Mouse (Mus musculus): ENCODE measurements at regions not wholly inside any gene's neighbourhood (a gene's known extent, or its start where the extent isn't known, plus 50 kb on each side); places are given as distances from the start of the nearest gene placed in this dataset.
A peak's percentile ranks its signal among the peaks of the same experiment; 100 is the strongest.

DNA sequence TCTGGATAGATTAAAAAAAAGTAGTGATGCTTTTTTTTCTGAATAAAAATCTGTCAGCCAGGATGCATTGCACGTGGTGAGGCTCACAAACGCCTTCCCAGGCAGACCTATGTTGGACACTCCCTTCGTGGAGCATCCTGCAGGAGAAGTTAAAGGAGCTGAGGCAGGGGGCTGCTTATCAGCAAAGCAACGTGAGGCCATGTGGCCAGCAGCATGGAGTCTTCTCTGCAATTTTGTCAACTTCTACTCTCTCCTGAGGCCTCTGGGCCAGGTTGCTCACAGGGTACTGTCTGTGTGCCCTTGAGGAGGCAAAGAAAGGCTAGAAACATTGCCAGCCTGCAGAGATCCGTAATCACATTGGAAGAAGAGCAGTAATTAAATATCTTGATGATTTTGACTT is 140.0 kb upstream of the Gm17728 start:
- Histone ChIP-seq H3K4me3 (no peak overlapping the region), H3K27me3 (no peaks in the 10 kb centered on the region), H3K4me2 (replicated peaks) (no peak overlapping the region), H3K9me3 (no peaks in the 10 kb centered on the region), H3K36me3 (no peaks in the 10 kb centered on the region), H3K4me1 (peaks cover 9% of the 10 kb centered on the region), H3K27ac (replicated peaks) (no peak overlapping the region), H3K9ac (replicated peaks) (no peak overlapping the region)
- 85% methylated on average over 5 of the region's 5 CpGs for WGBS
- no peak for ATAC-seq (replicated peaks)

DNA sequence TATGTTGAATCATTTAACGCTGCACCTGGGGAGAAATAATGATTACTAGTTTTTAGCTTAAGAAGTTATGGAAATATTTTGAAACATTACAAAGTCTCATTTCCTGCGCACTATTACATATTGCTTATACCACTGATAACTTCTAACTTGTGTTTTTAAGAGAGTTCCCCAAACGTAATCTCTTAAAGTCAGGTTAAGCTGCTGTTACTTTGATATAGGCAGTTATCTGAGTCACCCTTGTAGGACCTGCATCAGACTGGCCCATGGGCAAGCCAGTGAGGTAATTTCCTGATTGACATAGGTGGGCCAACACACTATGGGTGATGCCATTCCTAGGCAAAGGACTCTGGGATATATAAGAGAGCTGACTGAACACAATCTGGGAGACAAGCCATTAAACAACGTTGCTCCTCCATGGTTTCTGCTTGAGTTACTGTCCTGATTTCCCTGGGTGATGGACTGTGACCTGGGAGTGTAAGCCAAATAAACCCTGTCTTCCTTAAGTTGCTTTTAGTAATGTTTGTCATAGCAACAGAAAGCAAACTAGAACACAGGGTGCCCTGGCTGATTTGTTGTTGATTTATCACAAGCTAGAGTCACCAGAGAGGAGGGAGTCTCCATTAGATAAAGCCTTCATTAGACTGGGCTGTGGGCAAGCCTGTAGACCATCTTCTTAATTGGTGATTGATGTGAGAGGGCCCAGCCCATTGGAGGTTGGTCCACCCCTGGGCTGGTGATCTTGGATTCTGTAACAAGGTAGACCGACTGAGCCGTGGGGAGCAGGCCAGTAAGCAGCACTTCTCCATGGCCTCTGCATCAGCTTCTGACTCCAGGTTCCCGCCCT is 139.3 kb upstream of the Gm17728 start:
- Histone ChIP-seq H3K9me3 (no peaks in the 10 kb centered on the region), H3K4me2 (replicated peaks) (no peak overlapping the region), H3K36me3 (no peaks in the 10 kb centered on the region), H3K4me1 (peaks cover 9% of the 10 kb centered on the region), H3K9ac (replicated peaks) (no peak overlapping the region), H3K27me3 (no peaks in the 10 kb centered on the region), H3K4me3 (no peak overlapping the region), H3K27ac (replicated peaks) (no peak overlapping the region)
- WGBS, result 90% methylated on average over 7 of the region's 7 CpGs
- ATAC-seq (replicated peaks), result no peak

GRCm38 (mm10) chr17:9286431-9286830 is 135.4 kb upstream of the Gm17728 start:
- Histone ChIP-seq H3K4me3 (no peak overlapping the region), H3K4me2 (replicated peaks) (no peak overlapping the region), H3K9ac (replicated peaks) (no peak overlapping the region), H3K36me3 (no peaks in the 10 kb centered on the region), H3K27me3 (no peaks in the 10 kb centered on the region), H3K27ac (replicated peaks) (no peak overlapping the region), H3K9me3 (no peaks in the 10 kb centered on the region), H3K4me1 (peaks cover 4% of the 10 kb centered on the region; the same call in 1 of the 2 replicates)
- 62% methylated on average over 5 of the region's 5 CpGs for WGBS
- no peak for ATAC-seq (replicated peaks)

DNA sequence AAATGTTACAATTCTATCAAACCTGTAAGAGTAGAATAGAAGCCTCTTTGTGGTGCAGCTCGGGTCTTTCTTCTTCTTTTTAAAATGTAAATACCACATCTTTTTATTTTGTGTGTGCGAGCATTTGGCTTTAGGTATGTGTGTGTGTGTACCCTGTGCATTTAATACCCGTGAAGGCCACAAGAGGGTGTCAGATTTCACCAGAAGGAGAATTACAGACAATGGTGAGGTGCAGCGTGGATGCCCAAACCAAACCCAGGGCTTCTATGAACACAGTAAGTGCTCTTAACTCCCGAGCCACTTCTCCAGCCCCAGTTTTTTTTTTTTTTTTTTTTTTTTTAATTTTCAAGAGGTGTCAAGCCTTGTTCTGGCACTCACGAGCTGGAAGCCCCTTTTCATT is 135.0 kb upstream of the Gm17728 start:
- Histone ChIP-seq H3K36me3 (no peaks in the 10 kb centered on the region), H3K9ac (replicated peaks) (no peak overlapping the region), H3K4me1 (peaks cover 8% of the 10 kb centered on the region; the same call in 1 of the 2 replicates), H3K27ac (replicated peaks) (no peak overlapping the region), H3K4me3 (no peak overlapping the region), H3K4me2 (replicated peaks) (no peak overlapping the region), H3K9me3 (no peaks in the 10 kb centered on the region), H3K27me3 (no peaks in the 10 kb centered on the region)
- ATAC-seq (replicated peaks), result no peak
- 66% methylated on average over 6 of the region's 6 CpGs for WGBS

- 65% methylated on average over 9 of the region's 9 CpGs for WGBS
- no peaks in the 10 kb centered on the region for H3K9me3 ChIP-seq
- peaks cover 8% of the 10 kb centered on the region; the same call in 1 of the 2 replicates for H3K4me1 ChIP-seq
- no peaks in the 10 kb centered on the region for H3K36me3 ChIP-seq
- ATAC-seq (replicated peaks), result 0 out of 2 replicates have a peak, but pooled peaks have one; percentile 16
- no peak overlapping the region for H3K4me2 ChIP-seq (replicated peaks)
- no peak overlapping the region for H3K9ac ChIP-seq (replicated peaks)
- H3K4me3 ChIP-seq, result no peak overlapping the region
- H3K27me3 ChIP-seq, result no peaks in the 10 kb centered on the region
- no peak overlapping the region for H3K27ac ChIP-seq (replicated peaks)
Observed at GRCm38 (mm10) chr17:9287682-9288081, 134.2 kb upstream of the Gm17728 start.

- ATAC-seq (replicated peaks), result no peak
- Histone ChIP-seq H3K4me1 (peaks cover 8% of the 10 kb centered on the region; the same call in 1 of the 2 replicates), H3K36me3 (no peaks in the 10 kb centered on the region), H3K9me3 (no peaks in the 10 kb centered on the region), H3K4me2 (replicated peaks) (no peak overlapping the region), H3K9ac (replicated peaks) (no peak overlapping the region), H3K4me3 (no peak overlapping the region), H3K27ac (replicated peaks) (no peak overlapping the region), H3K27me3 (no peaks in the 10 kb centered on the region)
- WGBS, result 32% methylated on average over 4 of the region's 4 CpGs
Observed at GRCm38 (mm10) chr17:9291601-9292000, 130.3 kb upstream of the Gm17728 start.

GRCm38 (mm10) chr17:9292296-9292695 is 129.6 kb upstream of the Gm17728 start:
- ATAC-seq (replicated peaks), result peak; percentile 72; the same call in 1 of the 2 replicates
- no peak overlapping the region for H3K4me2 ChIP-seq (replicated peaks)
- WGBS, result 62% methylated on average over 7 of the region's 7 CpGs

GRCm38 (mm10) chr17:9296371-9296770 is 125.5 kb upstream of the Gm17728 start:
- no peaks in the 10 kb centered on the region for H3K27me3 ChIP-seq
- H3K4me1 ChIP-seq, result peaks cover 7% of the 10 kb centered on the region
- ATAC-seq (replicated peaks), result no peak
- H3K36me3 ChIP-seq, result no peaks in the 10 kb centered on the region
- WGBS, result 90% methylated on average over 1 of the region's 1 CpGs
- H3K4me2 ChIP-seq (replicated peaks), result no peak overlapping the region
- H3K4me3 ChIP-seq, result no peak overlapping the region
- H3K9me3 ChIP-seq, result no peaks in the 10 kb centered on the region
- no peak overlapping the region for H3K27ac ChIP-seq (replicated peaks)
- no peak overlapping the region for H3K9ac ChIP-seq (replicated peaks)

More at GRCm38 (mm10) chr17:9292296-9292695, 129.6 kb upstream of the Gm17728 start:
- H3K4me1 ChIP-seq, result peaks cover 8% of the 10 kb centered on the region; the same call in 1 of the 2 replicates
- no peak overlapping the region for H3K9ac ChIP-seq (replicated peaks)
- no peaks in the 10 kb centered on the region for H3K36me3 ChIP-seq
- no peaks in the 10 kb centered on the region for H3K9me3 ChIP-seq
- no peak overlapping the region for H3K4me3 ChIP-seq
- no peaks in the 10 kb centered on the region for H3K27me3 ChIP-seq
- no peak overlapping the region for H3K27ac ChIP-seq (replicated peaks)

DNA sequence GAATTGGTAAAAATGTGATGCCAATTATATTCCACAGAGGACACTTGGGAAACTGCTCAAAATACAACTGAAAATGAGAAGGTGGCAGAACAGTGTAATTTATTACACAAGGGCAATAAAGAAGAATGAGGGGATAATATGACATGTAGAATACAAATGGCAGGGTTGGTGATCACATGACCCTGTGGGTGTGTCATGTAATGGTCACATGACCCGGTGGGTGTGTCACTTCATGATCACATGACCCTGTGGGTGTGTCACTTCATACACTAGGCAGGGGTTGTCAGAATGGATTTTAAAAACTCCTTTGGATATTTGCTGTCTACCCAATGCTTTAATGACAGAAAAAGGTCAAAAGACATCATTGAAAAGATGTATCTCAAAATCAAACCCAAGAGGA is 123.6 kb upstream of the Gm17728 start:
- 89% methylated on average over 1 of the region's 1 CpGs for WGBS
- Histone ChIP-seq H3K27ac (replicated peaks) (no peak overlapping the region), H3K36me3 (no peaks in the 10 kb centered on the region), H3K9me3 (no peaks in the 10 kb centered on the region), H3K4me1 (peaks cover 6% of the 10 kb centered on the region), H3K27me3 (no peaks in the 10 kb centered on the region), H3K4me2 (replicated peaks) (no peak overlapping the region), H3K4me3 (no peak overlapping the region), H3K9ac (replicated peaks) (no peak overlapping the region)
- ATAC-seq (replicated peaks), result no peak

DNA sequence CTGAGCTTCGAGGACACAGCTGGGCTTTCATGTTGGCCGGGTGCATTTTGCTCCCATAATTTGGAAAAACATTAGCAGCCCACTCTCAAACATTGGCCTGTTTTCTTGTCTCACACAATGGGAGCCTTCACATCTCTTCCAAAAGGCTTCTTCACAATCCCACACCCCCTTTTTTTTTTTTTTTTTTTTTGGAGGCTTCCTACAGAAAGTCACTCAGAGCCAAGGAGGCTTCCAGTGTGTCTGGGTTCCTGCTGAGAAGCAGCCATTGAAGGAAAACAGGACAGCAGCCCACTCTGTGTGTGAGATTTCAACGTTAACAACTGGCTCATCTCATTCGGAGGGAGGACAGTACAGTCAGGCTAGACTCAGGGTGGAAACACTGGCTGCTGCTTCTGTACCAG is 120.8 kb upstream of the Gm17728 start:
- H3K27me3 ChIP-seq, result no peaks in the 10 kb centered on the region
- ATAC-seq (replicated peaks), result no peak
- H3K4me3 ChIP-seq, result no peak overlapping the region
- no peaks in the 10 kb centered on the region for H3K9me3 ChIP-seq
- H3K9ac ChIP-seq (replicated peaks), result no peak overlapping the region
- 0 out of 2 replicates have a peak overlapping the region, but pooled peaks have one; percentile 59 for H3K27ac ChIP-seq (replicated peaks)
- WGBS, result 26% methylated on average over 4 of the region's 4 CpGs
- H3K36me3 ChIP-seq, result no peaks in the 10 kb centered on the region
- peaks cover 6% of the 10 kb centered on the region for H3K4me1 ChIP-seq
- no peak overlapping the region for H3K4me2 ChIP-seq (replicated peaks)

DNA sequence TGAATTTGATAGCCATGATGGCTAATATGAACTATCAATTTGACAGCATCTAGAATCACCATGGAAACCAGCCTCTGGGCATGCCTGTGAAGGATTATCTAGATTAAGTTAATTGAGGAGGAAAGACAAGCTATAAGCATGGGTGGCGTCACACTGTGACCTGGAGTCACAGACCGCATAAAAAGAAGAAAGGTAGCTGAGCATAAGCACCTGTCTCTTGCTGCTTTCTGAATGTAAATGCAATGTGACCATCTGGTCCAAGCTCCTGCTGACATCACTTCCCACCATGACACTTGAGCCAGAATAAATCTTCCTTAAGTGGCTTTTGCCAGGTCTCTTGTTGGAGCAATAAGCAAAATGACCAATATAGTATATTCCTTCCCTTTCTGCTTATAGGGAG is 113.4 kb upstream of the Gm17728 start:
- Histone ChIP-seq H3K4me1 (no peaks in the 10 kb centered on the region), H3K27me3 (no peaks in the 10 kb centered on the region), H3K9ac (replicated peaks) (no peak overlapping the region), H3K36me3 (no peaks in the 10 kb centered on the region), H3K9me3 (no peaks in the 10 kb centered on the region), H3K27ac (replicated peaks) (no peak overlapping the region), H3K4me2 (replicated peaks) (no peak overlapping the region), H3K4me3 (no peak overlapping the region)
- 48% methylated on average over 2 of the region's 2 CpGs for WGBS
- no peak for ATAC-seq (replicated peaks)

DNA sequence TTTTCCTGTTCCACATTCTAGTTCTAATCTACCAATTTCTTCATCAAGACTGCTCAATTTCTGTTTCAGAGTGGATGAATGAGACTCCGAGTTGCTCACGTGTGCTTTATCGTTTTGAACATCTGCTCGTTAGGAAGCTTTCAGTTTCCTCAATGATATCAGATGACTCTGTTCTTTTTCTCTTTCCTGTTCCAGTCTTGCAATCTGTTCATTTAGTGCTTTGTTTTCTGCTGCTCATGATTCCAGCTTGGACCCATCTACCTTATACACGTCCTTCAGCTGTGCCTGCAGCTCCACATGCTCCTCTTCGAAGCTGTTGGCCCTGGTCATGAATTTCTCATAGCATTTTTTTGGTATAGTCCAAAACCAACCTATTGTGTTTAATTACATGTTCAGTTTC is 99.1 kb upstream of the Gm17728 start:
- H3K27ac ChIP-seq (replicated peaks), result no peak overlapping the region
- no peak overlapping the region for H3K4me2 ChIP-seq (replicated peaks)
- no peaks in the 10 kb centered on the region for H3K9me3 ChIP-seq
- H3K4me1 ChIP-seq, result no peaks in the 10 kb centered on the region
- H3K9ac ChIP-seq (replicated peaks), result no peak overlapping the region
- no peaks in the 10 kb centered on the region for H3K36me3 ChIP-seq
- WGBS, result 55% methylated on average over 6 of the region's 6 CpGs
- no peaks in the 10 kb centered on the region for H3K27me3 ChIP-seq
- ATAC-seq (replicated peaks), result no peak
- H3K4me3 ChIP-seq, result no peak overlapping the region
